Mouse (Mus musculus) ES-E14 (cell line): Measurements from ENCODE around the gene Rgs6.

Experiments
- CHD2 ChIP-seq: IDR thresholded peaks from 2 replicates; pipeline ENCODE4 v1.6.1; 2014; ENCODE audit warnings: mild to moderate bottlenecking, low read depth, low read length, inconsistent platforms
- ZC3H11A ChIP-seq: IDR thresholded peaks from 2 replicates; pipeline ENCODE4 v1.6.1; 2012; ENCODE audit warnings: low read depth, mild to moderate bottlenecking, inconsistent platforms, low read length, borderline replicate concordance

- TF ChIP-seq ZC3H11A (no peak), CHD2 (no peak)
These were observed 457.0 kb downstream of the Rgs6 start for GRCm38 (mm10) chr12:83045001-83045531.
